Mouse (Mus musculus): ENCODE measurements around the gene Gimap5.
A peak's percentile ranks its signal among the peaks of the same experiment; 100 is the strongest.

Gimap5 gene

GRCm38 (mm10) chr6:48745959-48746889 lies at the start of gene Gimap5:
Gene Gimap5 (plus strand): TSS chr6:48746197.
- DNase-seq (ENCODE audit: low spot score): peak; percentile 41

DNA sequence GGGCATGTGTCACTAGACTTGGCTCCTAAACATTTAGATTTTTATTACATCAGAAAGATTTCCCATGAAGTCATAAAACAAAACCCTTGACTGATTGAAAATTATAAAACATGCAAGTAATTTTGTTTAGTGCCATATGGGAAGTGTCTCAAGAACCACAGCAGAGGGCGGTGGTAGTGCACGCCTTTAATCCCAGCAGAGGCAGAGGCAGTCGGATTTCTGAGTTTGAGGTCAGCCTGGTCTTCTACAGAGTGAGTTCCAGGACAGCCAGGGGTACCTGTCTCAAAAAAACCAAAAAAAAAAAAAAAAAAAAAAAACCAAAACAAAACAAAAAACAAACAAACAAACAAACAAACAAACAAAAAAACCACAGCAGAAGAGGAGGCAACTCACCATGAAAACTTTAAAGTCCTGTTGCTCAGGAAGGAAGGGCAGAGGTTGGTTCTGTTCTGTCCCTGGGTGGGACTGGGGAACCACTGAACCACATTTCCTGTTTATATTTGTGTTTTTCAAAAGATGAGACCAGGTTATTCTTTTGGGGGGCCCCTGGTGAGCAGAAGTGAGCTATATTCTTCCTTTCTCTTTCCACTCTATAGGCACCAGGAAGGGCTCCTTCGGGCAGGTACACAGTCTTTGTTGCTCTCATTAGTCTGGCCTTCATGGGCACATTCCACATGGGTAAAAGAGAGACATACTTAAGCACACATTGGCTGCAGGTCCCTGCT lies 49.0 kb upstream of the Gimap5 start:
- DNase-seq (ENCODE audit: low spot score): no peak

- no peak for DNase-seq (ENCODE audit: low spot score)
Measured at GRCm38 (mm10) chr6:48697555-48697930, 48.5 kb upstream of the Gimap5 start.

DNA sequence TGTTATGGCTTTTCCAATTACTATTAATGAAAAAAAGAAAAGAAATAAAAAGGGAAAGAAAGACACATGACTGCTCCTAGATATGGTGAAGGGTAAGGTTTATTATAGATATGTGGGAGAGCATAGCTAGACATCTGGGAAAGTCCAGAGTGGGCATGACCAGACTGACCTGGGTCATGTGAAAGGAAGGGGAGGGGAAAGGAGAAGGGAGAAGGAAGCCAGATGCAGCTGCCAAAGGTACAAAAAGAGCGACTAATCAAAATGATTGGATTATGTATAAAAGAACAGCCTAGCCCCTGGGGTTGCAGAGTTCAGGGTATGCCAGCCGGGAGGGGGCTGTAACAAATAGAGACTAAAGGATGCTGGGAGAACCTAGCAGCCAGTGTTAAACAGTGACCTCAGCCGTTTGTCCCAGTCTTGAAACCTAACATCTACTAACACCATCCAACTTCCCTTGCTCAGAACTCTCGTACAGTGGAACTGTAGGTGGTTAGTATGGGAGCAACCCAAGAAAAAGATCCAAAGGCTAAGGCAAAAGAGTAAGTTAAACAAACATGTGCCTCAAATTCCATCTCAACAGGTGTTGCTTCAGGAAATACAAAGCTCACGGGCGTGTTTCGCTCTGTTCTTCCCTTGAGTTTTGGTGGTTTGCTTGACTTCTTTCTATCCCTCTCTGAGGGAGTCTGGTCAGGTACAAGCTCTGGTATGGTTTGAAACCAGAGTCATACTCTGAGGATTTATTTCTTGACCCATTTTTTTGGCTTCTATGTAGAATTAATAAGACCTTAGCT lies 47.7 kb upstream of the Gimap5 start:
- DNase-seq (ENCODE audit: low spot score): no peak

DNA sequence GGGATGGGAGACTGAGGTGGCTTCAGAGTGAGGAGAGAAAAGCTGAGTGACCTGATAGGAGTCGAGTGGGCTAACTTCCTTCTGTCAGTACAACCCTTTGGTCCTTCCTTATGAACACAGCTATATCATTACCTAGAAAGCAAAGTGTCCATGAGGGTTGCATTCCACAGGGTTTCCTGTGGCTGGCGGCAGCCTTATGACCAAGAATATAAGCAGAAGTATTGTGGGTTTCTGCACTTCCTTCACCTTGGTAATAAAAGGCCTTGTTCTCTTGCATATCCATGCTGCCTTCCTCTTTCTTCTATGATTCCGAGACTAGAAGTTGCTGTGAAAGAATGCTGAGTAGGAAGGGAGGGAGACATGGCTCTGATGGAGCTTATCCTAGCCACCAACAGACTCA lies 47.1 kb upstream of the Gimap5 start:
- DNase-seq (ENCODE audit: low spot score): no peak

DNA sequence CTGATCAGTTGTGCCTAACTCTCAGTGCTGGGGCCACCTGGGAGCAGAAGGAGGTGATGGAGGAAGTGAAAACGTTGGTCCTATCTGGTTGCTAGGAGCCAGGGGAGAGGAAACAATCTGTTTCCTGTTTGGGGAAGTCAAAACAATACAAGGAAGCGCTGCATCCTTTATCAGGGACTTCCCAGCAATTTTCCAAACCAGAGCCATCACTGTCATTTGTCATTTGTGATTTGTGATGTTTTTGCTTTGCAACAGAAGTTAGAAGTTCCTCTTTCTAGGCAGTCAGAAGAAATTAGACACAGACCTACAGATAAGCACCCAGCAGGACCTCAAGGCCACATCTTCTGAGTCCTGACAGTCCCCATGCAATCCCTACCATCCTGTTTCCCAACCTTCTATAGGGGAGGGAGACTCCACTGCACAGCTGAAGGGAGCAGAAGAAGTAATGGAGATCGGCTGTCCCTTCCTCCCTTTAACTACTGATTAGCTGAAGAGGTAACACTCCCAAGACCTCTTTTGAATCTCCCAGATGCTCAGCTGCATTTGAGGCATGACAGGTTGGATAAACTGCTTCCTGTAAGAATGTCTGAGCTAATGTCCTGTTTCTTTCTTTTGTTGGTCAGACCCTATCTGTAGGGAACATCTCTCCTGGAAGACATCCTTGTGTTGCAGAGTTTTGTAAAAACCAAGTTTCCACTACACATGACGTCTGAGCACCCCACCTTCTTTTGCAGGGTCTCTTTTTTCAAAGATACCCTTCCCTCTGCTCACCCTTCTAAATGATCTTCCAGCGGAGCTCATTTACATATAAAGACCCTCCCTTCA lies 45.5 kb upstream of the Gimap5 start:
- DNase-seq (ENCODE audit: low spot score): no peak

- no peak for DNase-seq (ENCODE audit: low spot score)
Measured at GRCm38 (mm10) chr6:48702146-48702545, 43.9 kb upstream of the Gimap5 start.

GRCm38 (mm10) chr6:48702601-48703000 lies 43.4 kb upstream of the Gimap5 start:
- DNase-seq (ENCODE audit: low spot score): no peak

GRCm38 (mm10) chr6:48704146-48704545 lies 41.9 kb upstream of the Gimap5 start:
- no peak for DNase-seq (ENCODE audit: low spot score)

GRCm38 (mm10) chr6:48706130-48706529 lies 39.9 kb upstream of the Gimap5 start:
- no peak for DNase-seq (ENCODE audit: low spot score)

DNA sequence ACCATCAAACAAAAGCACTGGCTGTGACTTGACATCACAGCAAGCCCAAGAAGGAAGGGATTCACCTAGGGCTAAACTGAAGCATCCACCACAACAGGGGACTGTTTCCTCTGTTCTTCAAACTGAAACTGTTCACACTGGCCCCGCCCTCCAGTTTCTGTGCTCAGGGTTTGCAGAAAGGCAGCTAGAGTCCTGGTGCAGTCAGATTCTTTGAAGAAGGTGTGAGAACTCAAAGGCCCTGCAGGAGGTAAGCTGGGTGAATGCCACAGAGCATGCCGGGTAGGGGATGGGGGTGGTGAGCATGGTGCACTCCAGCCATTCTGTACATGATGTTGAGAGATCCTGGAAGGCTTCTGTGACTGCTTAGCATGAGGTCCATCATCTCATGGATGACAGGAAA lies 27.5 kb upstream of the Gimap5 start, which contains the start of the genes Gm28053 and Gimap7:
Gene Gm28053 (plus strand): TSS at position 153 of the 400 bp plus-strand sequence.
Gene Gimap7 (plus strand): TSS at position 167 of the 400 bp plus-strand sequence.
- DNase-seq (ENCODE audit: low spot score): no peak

- no peak for DNase-seq (ENCODE audit: low spot score)
Measured at GRCm38 (mm10) chr6:48720326-48720725, 25.7 kb upstream of the Gimap5 start.

GRCm38 (mm10) chr6:48723468-48723867 lies 22.5 kb upstream of the Gimap5 start:
- no peak for DNase-seq (ENCODE audit: low spot score)

GRCm38 (mm10) chr6:48725476-48725875 lies 20.5 kb upstream of the Gimap5 start:
- DNase-seq (ENCODE audit: low spot score): no peak

GRCm38 (mm10) chr6:48727761-48728160 lies 18.2 kb upstream of the Gimap5 start:
- no peak for DNase-seq (ENCODE audit: low spot score)

- no peak for DNase-seq (ENCODE audit: low spot score)
Measured at GRCm38 (mm10) chr6:48732864-48733304, 13.1 kb upstream of the Gimap5 start.

GRCm38 (mm10) chr6:48733660-48734059 lies 12.3 kb upstream of the Gimap5 start:
- DNase-seq (ENCODE audit: low spot score): no peak

DNA sequence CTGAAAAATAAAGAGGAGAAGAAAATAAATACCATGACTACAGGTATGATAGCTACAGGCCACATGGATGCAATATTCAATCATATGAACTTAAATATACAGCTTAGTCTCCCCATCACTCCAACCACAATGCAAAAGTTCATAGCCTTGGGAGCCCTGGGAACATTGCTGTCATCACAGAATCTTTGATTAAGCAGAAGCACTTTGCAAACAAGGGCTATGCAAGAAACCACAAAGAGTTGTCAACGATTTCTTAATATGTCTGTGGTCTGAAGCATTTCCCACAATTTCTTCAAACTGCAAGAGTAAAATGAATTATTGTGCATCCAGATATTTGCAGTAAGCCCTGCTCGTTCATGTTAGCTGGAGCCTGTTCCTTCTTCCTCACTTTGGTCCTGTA lies 8.9 kb upstream of the Gimap5 start:
- no peak for DNase-seq (ENCODE audit: low spot score)

DNA sequence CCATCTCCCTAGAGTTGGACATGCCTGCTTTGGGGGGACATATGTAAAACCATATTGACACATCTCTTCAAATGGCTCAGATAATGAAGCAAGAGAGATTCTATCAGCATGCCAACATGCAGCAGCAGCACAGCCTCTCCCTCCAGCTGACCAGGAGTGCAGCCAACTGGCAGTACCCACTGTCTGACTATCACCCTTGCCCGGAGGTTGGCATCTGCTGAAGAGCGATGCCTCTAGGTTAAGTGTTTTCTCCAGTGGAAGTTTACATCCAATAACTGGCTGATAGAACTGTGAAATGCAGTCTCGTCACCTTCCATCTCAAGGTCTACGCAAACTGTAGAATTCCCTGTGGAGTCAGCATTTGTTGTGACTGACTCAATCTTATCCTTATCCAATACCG lies 8.3 kb upstream of the Gimap5 start:
- DNase-seq (ENCODE audit: low spot score): no peak

DNA sequence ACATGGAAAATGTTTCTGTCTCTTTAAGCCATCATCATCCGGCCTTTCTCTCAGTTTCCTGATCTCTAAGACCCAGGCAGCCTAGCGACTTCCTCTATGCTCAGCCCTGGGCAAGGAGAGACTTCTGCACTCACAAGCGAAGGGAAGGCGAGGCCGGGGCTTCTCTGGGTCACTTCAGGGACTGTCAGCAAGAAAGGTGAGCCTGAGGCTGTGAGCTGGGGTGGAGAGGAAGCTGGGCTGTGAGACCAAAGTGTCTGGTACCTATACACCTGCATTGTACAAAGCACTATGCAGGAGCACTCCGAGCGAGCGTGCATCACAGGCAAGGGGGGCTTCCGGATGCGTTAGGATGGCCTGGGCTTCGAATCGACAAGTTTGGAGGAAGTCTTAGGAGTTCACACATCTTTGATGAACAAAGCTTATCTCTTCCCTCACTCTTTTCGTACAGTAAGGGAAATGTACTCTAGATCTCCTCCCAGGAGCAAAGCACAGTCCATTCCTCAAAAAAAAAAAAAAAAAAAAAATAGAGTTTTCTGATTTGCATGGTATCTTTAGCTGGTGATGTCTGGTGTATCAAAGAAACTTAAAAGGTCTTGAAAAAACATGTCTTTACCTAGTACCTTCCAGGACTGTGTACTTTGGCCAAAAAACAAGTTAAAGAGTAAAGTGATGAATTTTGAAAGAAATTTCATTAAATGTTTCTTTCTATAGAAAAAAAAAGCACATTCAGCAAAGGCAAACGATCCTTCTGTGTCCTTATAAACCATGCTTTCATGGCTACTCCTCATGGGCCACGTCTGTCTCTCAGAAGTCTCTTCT lies 6.8 kb upstream of the Gimap5 start, which contains the start of gene Gimap1:
Gene Gimap1 (plus strand): TSS at position 94 of the 819 bp plus-strand sequence.
- no peak for DNase-seq (ENCODE audit: low spot score)

DNA sequence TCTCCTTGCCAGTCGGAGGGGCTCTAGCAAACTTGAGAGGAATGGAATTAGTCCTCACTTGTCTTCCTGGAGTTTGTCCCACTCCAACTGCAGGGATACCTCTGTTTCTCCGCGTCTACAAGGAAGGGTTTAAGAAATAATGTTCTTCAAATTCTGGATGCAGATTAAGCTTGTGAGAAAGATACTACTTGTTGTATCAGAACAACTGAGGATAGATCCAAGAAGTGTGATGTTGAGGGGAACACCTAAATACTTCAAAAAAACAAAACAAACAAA lies 6.3 kb upstream of the Gimap5 start:
- DNase-seq (ENCODE audit: low spot score): no peak

All from retina, embryonic 14.5 days (tissue).